Mouse (Mus musculus) heart, postnatal 0 days (tissue): ENCODE measurements around the gene Cask. TPM values are rescaled to one million over a fixed set of nuclear protein-coding genes. Genes with fewer than 3 reads are reported as not detected.
A peak's percentile ranks its signal among the peaks of the same experiment; 100 is the strongest.

Source experiments
- ATAC-seq: fragments of 200-750 bp; cut with Nextera tagmentation; 2 replicates; pipeline ENCODE4 v1.8.0; 2017; ENCODE audit warnings: low read depth, moderate number of reproducible peaks, moderate library complexity; ENCODE audit not compliant: insufficient read depth
- DNase-seq: peaks from one replicate; pipeline ENCODE4 v3.0.0-alpha.2; 2016; ENCODE audit warnings: low spot score
- H3K27ac ChIP-seq: fragments of 300-500 bp; sonication (generic); 2 replicates; pipeline ENCODE4 v1.5.1; 2014; ENCODE audit warnings: low read depth, mild to moderate bottlenecking
- H3K27me3 ChIP-seq: fragments of 300-500 bp; sonication (generic); 2 replicates; pipeline ENCODE4 v1.6.1; 2014; ENCODE audit warnings: low read length, mixed read lengths; ENCODE audit not compliant: control insufficient read depth, insufficient read depth
- H3K36me3 ChIP-seq: fragments of 300-500 bp; sonication (generic); replicated peaks from 2 replicates; pipeline ENCODE4 v1.6.1; 2014; ENCODE audit warnings: low read length, mixed read lengths; ENCODE audit not compliant: control insufficient read depth, insufficient read depth
- H3K4me1 ChIP-seq: fragments of 300-500 bp; sonication (generic); 2 replicates; pipeline ENCODE4 v1.6.1; 2014; ENCODE audit warnings: antibody characterized with exemption; ENCODE audit not compliant: control insufficient read depth, insufficient read depth
- H3K4me2 ChIP-seq: fragments of 300-500 bp; sonication (generic); 2 replicates; pipeline ENCODE4 v1.6.1; 2014; ENCODE audit warnings: low read depth, mild to moderate bottlenecking, low read length, moderate library complexity
- H3K4me3 ChIP-seq: fragments of 300-500 bp; sonication (generic); 2 replicates; pipeline ENCODE4 v1.5.1; 2014; ENCODE audit warnings: low read depth, low read length
- H3K9ac ChIP-seq: fragments of 300-500 bp; sonication (generic); replicated peaks from 2 replicates; pipeline ENCODE4 v1.6.1; 2014; ENCODE audit warnings: low read depth, low read length, mixed read lengths
- H3K9me3 ChIP-seq: fragments of 300-500 bp; sonication (generic); replicated peaks from 2 replicates; pipeline ENCODE4 v1.6.1; 2016; ENCODE audit warnings: low read length; ENCODE audit not compliant: control insufficient read depth
- CTCF ChIP-seq: IDR thresholded peaks from 2 replicates; pipeline ENCODE4 v1.5.1; 2016; ENCODE audit warnings: antibody characterized with exemption, control low read depth, low read depth
- EP300 ChIP-seq: IDR thresholded peaks from 2 replicates; pipeline ENCODE4 v1.6.1; 2016; ENCODE audit warnings: antibody characterized with exemption, low read depth
- WGBS: fragments of 180-500 bp; shearing (Covaris S2); extraction: QIAGEN DNeasy Blood & Tissue Kit; methylation state at CpG from one replicate; pipeline ENCODE4 v1.1.7; 2014; 5-methylcytosine and 5-hydroxymethylcytosine counted together
- polyA plus RNA-seq: library from polyadenylated mRNA; unstranded; fragments of >200 nt; fragmentation: Nextera tagmentation; extraction: Ambion mirVana; gene quantifications from 2 replicates; pipeline ENCODE4 v1.2.1, GENCODE M21; 2015
- total RNA-seq: library from RNA; depleted of rRNA; stranded (reverse); fragments of >200 nt; gene quantifications from 2 replicates; pipeline ENCODE4 v1.2.3, GENCODE M21; 2014; ENCODE audit warnings: low replicate concordance

The Cask gene
- total and polyA plus RNA-seq, 2 experiments from 2014 or later: 4.5 to 23.1 TPM

DNA sequence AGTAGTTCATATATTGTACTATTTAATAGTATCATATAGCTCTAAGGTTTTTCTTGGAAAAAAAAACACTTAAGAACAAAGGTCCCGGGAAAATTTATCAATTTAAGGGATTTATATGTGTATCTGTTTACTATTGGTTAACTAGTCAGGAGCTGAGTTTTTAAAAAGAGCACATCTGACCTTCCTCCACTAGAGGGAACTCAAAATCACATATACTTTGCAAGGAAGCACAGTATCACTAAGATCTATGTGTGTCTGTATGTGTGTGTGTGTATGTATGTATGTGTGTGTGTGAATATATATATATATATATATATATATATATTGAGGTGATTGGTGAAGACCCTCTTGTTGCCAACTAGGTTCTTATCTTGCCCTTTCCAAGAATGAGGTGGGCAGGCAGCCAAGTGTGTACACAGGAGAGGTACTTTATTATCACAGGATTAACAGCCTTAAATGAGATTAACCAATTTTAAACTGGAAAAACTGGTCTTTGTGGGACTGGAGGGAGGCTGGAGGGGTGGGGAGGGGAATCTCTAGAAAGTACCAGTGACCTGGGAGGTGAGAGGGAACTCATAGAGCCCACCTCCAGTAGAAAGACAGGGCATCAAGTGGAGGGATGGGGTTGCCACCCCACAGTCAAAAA lies 121.2 kb downstream of the Cask start:
- H3K9ac ChIP-seq: no peak overlapping the region
- H3K36me3 ChIP-seq: no peaks in the 10 kb centered on the region
- TF ChIP-seq EP300 (no peak), CTCF (peak; percentile 15; the same call in 1 of the 2 replicates)
- no peak overlapping the region for H3K4me3 ChIP-seq
- H3K9me3 ChIP-seq: no peaks in the 10 kb centered on the region
- DNase-seq (no peak), ATAC-seq (no peak)
- no peak overlapping the region for H3K4me2 ChIP-seq
- H3K27me3 ChIP-seq: no peaks in the 10 kb centered on the region
- 44% methylated on average over 1 of the region's 1 CpGs for WGBS
- no peaks in the 10 kb centered on the region for H3K4me1 ChIP-seq
- no peak overlapping the region for H3K27ac ChIP-seq

DNA sequence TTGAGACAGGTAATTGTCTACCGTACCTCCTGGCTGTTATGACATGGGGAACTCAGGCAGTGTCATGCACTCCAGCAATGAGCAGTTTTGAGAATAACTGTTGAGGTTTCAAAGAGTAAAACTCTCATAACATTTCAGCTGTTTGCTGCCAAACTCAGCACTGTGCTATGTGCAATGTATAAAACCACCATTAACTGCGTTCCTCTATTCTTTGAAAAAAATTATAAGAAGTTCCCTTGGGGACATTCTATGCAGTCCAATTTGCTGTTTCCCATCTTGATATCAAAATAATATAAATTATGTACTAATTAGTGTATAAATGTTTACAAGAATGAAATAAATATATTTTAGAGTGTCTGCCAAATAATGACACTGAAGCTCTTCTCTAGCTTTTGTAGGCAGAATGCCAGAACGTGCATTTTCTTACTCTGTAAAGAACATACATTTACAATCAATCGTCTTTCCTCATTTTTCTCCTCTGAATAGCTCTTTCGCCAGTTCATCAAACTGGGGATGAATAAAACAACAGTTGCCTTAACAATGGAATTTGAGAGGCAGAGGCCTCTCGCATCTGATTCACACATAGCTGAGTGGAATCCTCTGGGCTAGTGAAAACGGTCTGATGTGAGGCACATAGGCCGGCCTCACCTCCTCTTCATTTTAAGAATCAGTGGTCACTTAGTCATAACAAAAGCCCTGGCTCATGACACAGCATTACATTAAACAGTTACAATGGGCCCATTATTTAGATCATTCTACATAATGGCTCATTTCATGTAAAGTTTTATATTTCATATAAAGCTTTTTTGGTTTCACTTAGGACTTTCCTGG lies 125.4 kb downstream of the Cask start:
- H3K27ac ChIP-seq: no peak overlapping the region
- no peak for DNase-seq
- H3K36me3 ChIP-seq: no peaks in the 10 kb centered on the region
- 72% methylated on average over 8 of the region's 8 CpGs for WGBS
- no peak overlapping the region for H3K4me2 ChIP-seq
- no peaks in the 10 kb centered on the region for H3K4me1 ChIP-seq
- H3K9ac ChIP-seq: no peak overlapping the region
- ATAC-seq: no peak
- H3K9me3 ChIP-seq: no peaks in the 10 kb centered on the region
- TF ChIP-seq EP300: no peak
- no peak for TF ChIP-seq CTCF
- no peak overlapping the region for H3K4me3 ChIP-seq
- no peaks in the 10 kb centered on the region for H3K27me3 ChIP-seq

DNA sequence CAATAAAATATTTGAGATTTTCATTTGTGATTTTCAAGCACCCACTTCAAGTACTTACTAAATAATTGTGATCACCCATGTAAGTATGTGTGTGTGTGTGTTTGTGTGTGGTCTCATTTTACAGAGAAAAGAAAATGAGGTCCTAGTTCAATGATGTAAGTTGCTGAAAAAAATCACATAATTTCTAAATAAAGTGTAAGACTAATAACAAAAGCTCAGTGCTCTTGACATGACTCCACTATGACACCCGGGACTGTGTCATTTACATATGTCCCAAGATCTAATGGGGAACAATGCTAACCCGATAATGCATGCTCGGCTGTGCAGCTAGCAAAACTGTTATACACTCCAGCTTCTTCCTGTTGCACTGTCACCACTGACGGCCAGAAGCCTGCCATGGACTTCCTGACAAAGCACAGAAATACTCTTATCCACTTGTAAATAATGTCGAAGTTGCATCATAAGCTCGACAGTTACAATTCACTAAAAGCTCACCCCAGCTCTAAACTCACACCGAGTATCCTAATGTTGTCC lies 130.8 kb downstream of the Cask start:
- Histone ChIP-seq H3K4me1 (no peaks in the 10 kb centered on the region), H3K27me3 (no peaks in the 10 kb centered on the region), H3K27ac (no peak overlapping the region), H3K36me3 (no peaks in the 10 kb centered on the region), H3K9ac (no peak overlapping the region), H3K9me3 (no peaks in the 10 kb centered on the region), H3K4me2 (no peak overlapping the region), H3K4me3 (no peak overlapping the region)
- 38% methylated on average over 7 of the region's 7 CpGs for WGBS
- no peak for ATAC-seq
- DNase-seq: peak; percentile 15
- TF ChIP-seq CTCF: no peak
- TF ChIP-seq EP300: no peak

DNA sequence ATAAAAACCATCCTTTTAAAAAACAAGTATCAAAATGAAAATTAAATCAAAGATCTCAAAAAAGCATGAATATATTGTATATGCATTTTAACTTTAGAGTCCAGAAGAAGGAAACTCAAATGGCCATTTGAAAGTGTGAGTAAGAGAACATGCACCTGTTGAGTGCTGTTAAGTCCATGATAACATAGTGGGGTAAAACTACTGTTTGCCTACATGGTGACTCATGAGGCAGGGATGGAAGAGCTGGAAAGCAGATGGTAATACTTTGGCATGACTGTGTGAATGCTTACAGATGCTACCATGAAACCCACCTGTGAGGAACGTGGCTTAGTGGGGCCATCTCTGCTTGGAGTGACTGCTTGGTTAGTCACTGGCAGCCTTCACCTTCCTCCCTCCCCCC lies 132.9 kb downstream of the Cask start:
- Histone ChIP-seq H3K4me2 (no peak overlapping the region), H3K9me3 (no peaks in the 10 kb centered on the region), H3K27me3 (no peaks in the 10 kb centered on the region), H3K4me1 (no peaks in the 10 kb centered on the region), H3K27ac (no peak overlapping the region), H3K36me3 (no peaks in the 10 kb centered on the region), H3K9ac (no peak overlapping the region), H3K4me3 (no peak overlapping the region)
- TF ChIP-seq CTCF: no peak
- no peak for ATAC-seq
- DNase-seq: no peak
- 77% methylated on average over 1 of the region's 1 CpGs for WGBS

DNA sequence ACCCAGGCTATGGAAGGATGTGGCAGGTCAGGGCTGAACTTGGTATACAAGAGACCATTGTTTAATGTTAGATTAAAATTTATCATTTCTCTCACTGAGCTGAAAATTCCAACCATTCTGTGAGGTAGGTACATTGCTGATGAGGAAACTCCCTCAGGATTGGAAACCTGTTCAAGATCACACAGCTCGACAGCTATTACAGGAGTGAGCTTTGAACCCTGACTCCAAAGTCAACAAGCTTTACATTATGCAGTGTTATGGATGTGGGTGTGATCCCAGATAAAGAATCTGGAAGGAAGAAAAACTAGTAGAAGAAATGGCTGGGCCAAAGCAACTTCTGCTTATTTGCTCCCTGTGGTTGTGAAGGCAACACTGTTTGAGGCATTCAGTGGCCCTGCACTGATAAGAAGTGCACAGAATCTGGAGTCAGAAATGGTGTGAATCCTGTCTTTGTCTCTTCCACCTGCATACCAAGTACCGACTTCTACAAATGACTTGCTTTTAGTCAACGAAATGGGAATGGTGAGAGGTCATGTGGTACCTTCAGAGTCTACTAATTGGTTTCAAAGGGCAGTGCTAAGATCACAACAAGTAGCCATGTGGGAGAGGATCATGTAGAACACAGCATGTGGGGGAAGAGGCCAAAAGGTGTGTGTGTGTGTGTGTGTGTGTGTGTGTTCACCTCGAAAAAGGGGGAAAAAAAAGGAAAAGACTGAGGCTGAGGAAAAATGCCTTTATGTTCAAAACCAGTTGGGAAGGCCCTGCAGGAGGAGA lies 134.2 kb downstream of the Cask start:
- no peak overlapping the region for H3K27ac ChIP-seq
- no peak for TF ChIP-seq EP300
- TF ChIP-seq CTCF: no peak
- H3K4me2 ChIP-seq: no peak overlapping the region
- DNase-seq (no peak), ATAC-seq (no peak)
- no peaks in the 10 kb centered on the region for H3K4me1 ChIP-seq
- no peak overlapping the region for H3K4me3 ChIP-seq
- no peak overlapping the region for H3K9ac ChIP-seq
- no peaks in the 10 kb centered on the region for H3K27me3 ChIP-seq
- 66% methylated on average over 4 of the region's 4 CpGs for WGBS
- H3K36me3 ChIP-seq: no peaks in the 10 kb centered on the region
- no peaks in the 10 kb centered on the region for H3K9me3 ChIP-seq
